Mouse (Mus musculus) cerebellum, adult 18-20 months (tissue): ENCODE data around the gene Klf12.
"Not testable (repeated sequence)": the region's sequence is repeated elsewhere in the genome, so short reads cannot be mapped to it uniquely, and the experiment has no call there.

Source experiments
- DNase-seq, 2 experiments: peaks; one replicate each; pipeline ENCODE4 v3.0.0; 2021

Gene Klf12

DNA sequence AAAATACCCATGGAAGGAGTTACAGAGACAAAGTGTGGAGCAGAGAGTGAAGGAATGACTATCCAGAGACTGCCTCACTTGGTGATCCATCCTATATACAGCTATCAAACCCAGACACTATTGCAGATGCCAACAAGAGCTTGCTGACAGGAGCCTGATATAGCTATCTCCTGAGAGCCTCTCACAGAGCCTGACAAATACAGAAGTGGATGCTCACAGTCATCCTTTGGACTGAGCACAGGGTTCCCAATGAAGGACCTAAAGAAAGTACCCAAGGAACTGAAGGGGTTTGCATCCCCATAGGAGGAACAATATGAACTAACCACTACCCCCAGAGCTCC lies 430.0 kb downstream of the Klf12 start:
- not testable (repeated sequence) for DNase-seq

DNA sequence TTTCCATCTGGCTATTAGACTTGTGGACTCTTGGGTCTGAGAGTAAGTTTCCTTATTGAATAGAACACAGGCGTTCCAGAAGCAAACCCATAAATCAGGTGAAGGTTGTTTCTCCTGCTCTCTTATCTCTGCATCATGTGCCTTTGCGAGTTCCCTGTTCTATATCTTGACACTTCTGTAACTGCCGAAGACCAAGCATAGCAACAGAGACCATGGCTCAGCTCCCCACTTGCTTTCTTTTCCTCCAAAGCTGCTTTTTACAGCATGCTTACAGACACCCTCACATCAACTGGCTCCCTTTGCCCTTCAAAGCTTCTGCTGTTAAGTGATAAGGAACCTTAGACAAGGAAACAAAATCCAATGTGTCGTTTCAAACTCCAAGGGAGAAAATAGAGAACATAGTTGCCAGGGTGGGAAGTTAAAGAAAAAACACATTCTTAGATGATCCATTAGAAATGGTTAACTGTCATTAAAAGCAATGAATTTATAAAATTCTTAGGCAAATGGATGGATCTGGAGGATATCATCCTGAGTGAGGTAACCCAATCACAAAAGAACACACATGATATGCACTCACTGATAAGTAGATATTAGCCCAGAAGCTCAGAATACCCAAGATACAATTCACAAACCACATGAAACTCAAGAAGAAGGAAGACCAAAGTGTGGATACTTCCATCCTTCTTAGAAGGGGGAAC lies 430.6 kb downstream of the Klf12 start:
- DNase-seq = not testable (repeated sequence)

DNA sequence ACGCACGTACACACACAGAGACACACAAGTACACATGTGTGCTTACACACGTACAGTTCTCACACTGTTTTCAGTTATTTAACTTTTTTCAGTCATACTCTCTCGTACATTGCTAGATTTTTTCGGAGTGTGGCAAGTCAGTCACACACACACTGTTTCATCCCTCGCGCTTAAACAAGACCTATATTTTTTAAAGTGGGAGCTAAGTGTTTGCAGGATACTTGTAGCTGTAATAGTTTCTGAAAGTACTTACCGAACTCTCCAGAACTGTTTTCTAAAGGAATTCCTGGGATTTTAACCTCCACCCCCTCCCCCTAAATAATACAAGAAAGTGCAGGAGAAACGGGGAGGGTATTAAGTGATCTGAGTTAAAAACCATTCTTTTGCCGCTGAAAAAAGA lies 434.1 kb downstream of the Klf12 start:
- DNase-seq = no peak

DNA sequence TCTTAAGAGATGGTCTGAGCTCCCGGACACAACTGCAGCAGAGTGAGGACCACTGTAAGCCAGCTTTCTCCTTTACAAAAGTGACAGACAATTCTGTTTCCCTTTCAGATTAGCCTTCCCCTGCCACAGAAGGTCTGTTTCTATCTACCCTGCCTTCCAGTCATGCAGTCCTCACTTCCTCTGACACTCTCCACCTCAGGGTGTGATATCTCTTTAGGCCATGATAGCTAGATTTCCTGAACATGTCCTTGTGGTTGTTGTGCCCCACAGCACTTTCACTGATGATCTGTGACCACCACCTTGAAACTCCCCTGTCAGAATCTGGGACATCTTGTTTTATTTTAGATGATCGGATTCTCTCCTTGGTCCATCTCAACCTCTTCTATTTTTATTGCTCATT lies 437.0 kb downstream of the Klf12 start:
- DNase-seq = no peak

DNA sequence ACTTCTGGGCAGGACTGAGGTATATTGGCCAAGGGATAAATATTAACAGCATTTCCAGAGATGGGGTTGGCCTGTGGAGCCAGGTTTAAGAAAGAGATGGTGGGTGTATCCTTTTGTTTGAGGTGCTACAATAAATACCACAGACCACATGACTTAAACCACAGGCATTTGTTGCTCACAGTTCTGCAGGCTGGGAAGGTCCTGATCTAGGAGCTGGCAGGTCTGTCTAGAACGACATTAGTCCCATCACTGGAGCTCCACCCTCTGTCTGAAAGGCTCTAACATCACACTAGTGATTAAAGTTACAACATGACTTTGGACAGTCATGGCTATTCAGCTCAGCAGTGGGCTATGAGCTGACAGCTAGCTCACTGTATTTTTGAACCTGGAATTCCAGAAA lies 457.8 kb downstream of the Klf12 start:
- no peak for DNase-seq
